Mouse (Mus musculus): ENCODE data around the gene Gprc5a. TPM values are rescaled to one million over a fixed set of nuclear protein-coding genes. Genes with fewer than 3 reads are reported as not detected.

Gene Gprc5a
- polyA plus RNA-seq, 1 experiment: 0.48 TPM

GRCm38 (mm10) chr6:135107014-135107413 is 41.6 kb downstream of the Gprc5a start:
- DNase-seq (ENCODE audit: low read depth): no peak
- no peak for TF ChIP-seq CTCF (IDR thresholded peaks at IDR 0.05; ENCODE audit: borderline replicate concordance, extremely low read depth, insufficient read depth, insufficient read length)
- TF ChIP-seq POLR2A (IDR thresholded peaks at IDR 0.05; ENCODE audit: borderline replicate concordance, extremely low read depth, insufficient read depth, insufficient read length, poor library complexity, severe bottlenecking): no peak

DNA sequence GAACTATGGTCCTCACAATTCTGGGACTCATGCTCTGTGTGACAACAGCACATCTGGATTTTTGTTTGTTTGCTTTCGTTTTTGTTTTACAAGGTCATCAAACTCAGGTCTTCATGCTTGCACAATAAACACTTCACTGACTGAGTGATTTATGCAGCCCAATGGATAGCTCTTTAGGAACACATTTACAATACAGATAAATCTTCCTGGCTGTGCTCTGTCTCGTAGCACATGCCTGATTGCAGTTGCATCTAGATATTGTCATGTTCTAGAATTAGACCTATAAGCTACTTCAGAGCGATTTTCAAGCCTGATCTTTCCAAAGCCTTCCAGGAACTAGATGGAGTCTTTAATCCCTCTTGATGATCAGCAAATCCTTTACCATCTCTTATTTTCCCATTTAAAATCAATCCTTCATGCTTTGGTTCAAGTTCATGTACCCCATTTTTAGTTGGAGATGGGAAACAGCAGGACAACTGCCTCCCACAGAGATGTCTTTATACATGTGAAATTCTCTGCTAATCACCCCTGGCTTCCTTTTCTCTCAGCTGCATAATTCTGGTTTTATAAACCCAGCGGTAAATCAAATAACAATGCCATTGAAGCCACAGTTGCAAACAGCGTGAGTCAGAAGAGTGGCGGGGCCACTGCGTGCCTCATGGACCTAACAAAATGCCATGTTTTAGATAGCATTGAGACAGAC is 47.1 kb downstream of the Gprc5a start:
- DNase-seq (ENCODE audit: low read depth): peak; percentile 71
- TF ChIP-seq CTCF (IDR thresholded peaks at IDR 0.05; ENCODE audit: borderline replicate concordance, extremely low read depth, insufficient read depth, insufficient read length) (no peak), POLR2A (IDR thresholded peaks at IDR 0.05; ENCODE audit: borderline replicate concordance, extremely low read depth, insufficient read depth, insufficient read length, poor library complexity, severe bottlenecking) (no peak)

- DNase-seq (ENCODE audit: low read depth): no peak
- TF ChIP-seq POLR2A (IDR thresholded peaks at IDR 0.05; ENCODE audit: borderline replicate concordance, extremely low read depth, insufficient read depth, insufficient read length, poor library complexity, severe bottlenecking): no peak
- no peak for TF ChIP-seq CTCF (IDR thresholded peaks at IDR 0.05; ENCODE audit: borderline replicate concordance, extremely low read depth, insufficient read depth, insufficient read length)
Observed at GRCm38 (mm10) chr6:135113114-135113436, 47.6 kb downstream of the Gprc5a start.

- no peak for TF ChIP-seq CTCF (IDR thresholded peaks at IDR 0.05; ENCODE audit: borderline replicate concordance, extremely low read depth, insufficient read depth, insufficient read length)
- no peak for TF ChIP-seq POLR2A (IDR thresholded peaks at IDR 0.05; ENCODE audit: borderline replicate concordance, extremely low read depth, insufficient read depth, insufficient read length, poor library complexity, severe bottlenecking)
Observed at GRCm38 (mm10) chr6:135116479-135116878, 51.0 kb downstream of the Gprc5a start.

DNA sequence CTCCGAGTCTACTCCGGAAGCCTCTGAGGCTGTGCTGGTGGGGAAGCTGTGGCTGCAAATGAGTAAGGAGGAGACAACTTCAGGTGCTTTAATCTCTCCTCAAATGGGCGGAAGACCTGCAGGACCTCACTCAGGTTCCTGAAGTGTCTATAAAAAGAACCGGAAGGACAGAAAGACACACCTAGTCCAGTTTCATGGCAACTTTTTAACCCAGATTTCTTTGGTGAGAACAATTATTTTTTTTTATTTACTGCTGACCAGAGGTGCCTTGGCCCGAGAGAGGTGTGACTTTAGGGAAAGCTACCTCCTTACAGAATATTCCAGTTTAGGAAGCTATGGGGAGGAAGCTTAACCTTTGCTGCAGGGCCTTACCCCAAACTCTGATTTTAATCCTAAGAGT is 52.7 kb downstream of the Gprc5a start, which contains the start of gene Gprc5d:
Gprc5d (minus strand) TSS at position 101 of the 400 bp plus-strand sequence.
- DNase-seq (ENCODE audit: low read depth): no peak
- TF ChIP-seq POLR2A (IDR thresholded peaks at IDR 0.05; ENCODE audit: borderline replicate concordance, extremely low read depth, insufficient read depth, insufficient read length, poor library complexity, severe bottlenecking) (no peak), CTCF (IDR thresholded peaks at IDR 0.05; ENCODE audit: borderline replicate concordance, extremely low read depth, insufficient read depth, insufficient read length) (no peak)

More at GRCm38 (mm10) chr6:135116479-135116878, 51.0 kb downstream of the Gprc5a start:
- no peak for DNase-seq (ENCODE audit: low read depth)

- TF ChIP-seq POLR2A (IDR thresholded peaks at IDR 0.05; ENCODE audit: borderline replicate concordance, extremely low read depth, insufficient read depth, insufficient read length, poor library complexity, severe bottlenecking): no peak
- TF ChIP-seq CTCF (IDR thresholded peaks at IDR 0.05; ENCODE audit: borderline replicate concordance, extremely low read depth, insufficient read depth, insufficient read length): no peak
- DNase-seq (ENCODE audit: low read depth): peak; percentile 18
Observed at GRCm38 (mm10) chr6:135124755-135125380, 59.4 kb downstream of the Gprc5a start.

- no peak for DNase-seq (ENCODE audit: low read depth)
- TF ChIP-seq CTCF (IDR thresholded peaks at IDR 0.05; ENCODE audit: borderline replicate concordance, extremely low read depth, insufficient read depth, insufficient read length): no peak
- TF ChIP-seq POLR2A (IDR thresholded peaks at IDR 0.05; ENCODE audit: borderline replicate concordance, extremely low read depth, insufficient read depth, insufficient read length, poor library complexity, severe bottlenecking): no peak
Observed at GRCm38 (mm10) chr6:135133086-135133485, 67.6 kb downstream of the Gprc5a start.

DNA sequence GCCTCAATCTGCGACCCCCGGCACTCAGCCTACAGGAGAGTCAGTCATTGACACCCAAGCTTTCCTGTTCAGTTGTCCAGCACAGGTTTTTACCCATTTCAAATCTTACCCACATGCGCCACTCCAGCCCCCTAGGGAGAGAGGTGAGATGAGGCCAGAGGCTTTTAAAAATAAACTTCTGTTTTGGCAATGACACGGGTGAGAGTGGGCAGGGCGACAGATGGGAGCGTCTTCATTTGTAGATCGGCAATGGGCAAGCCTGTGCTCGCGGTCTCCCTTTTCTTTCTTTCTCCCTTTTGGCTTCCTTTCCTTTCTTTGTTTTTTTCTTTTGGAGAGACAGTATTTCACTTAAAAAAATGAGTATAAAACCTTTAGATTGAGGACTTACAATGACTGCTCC is 68.0 kb downstream of the Gprc5a start:
- DNase-seq (ENCODE audit: low read depth): no peak
- no peak for TF ChIP-seq POLR2A (IDR thresholded peaks at IDR 0.05; ENCODE audit: borderline replicate concordance, extremely low read depth, insufficient read depth, insufficient read length, poor library complexity, severe bottlenecking)
- TF ChIP-seq CTCF (IDR thresholded peaks at IDR 0.05; ENCODE audit: borderline replicate concordance, extremely low read depth, insufficient read depth, insufficient read length): no peak

Other genes starting within 250 kb of the Gprc5a start
- 8.4 and 8.8 TPM in 2 replicates for gene Crebl2, start 235.5 kb upstream of the Gprc5a start, polyA plus RNA-seq (2012; rRNA removed)
- 39.2 and 54.7 TPM in 2 replicates for gene Gpr19, start 167.1 kb upstream of the Gprc5a start, polyA plus RNA-seq (2012; rRNA removed)
- gene Cdkn1b, start 145.2 kb upstream of the Gprc5a start, polyA plus RNA-seq (2012; rRNA removed): 45.8 and 55.9 TPM in 2 replicates
- 2.2 and 2.8 TPM in 2 replicates for gene Apold1, start 83.9 kb upstream of the Gprc5a start, polyA plus RNA-seq (2012; rRNA removed)
- gene Ddx47, start 54.0 kb upstream of the Gprc5a start, polyA plus RNA-seq (2012; rRNA removed): 74.4 and 86.3 TPM in 2 replicates
- gene Gprc5d, start 52.6 kb downstream of the Gprc5a start, polyA plus RNA-seq (2012; rRNA removed): 0.08 TPM in 1 of 2 replicates, not detected in the other
- 78.3 and 87.5 TPM in 2 replicates for gene Fam234b, start 132.3 kb downstream of the Gprc5a start, polyA plus RNA-seq (2012; rRNA removed)
- gene Hebp1, start 132.4 kb downstream of the Gprc5a start, polyA plus RNA-seq (2012; rRNA removed): 5.5 and 7.2 TPM in 2 replicates
- 0.27 and 0.44 TPM in 2 replicates for gene Gsg1, start 188.7 kb downstream of the Gprc5a start, polyA plus RNA-seq (2012; rRNA removed)
- gene Pbp2, start 244.8 kb downstream of the Gprc5a start, polyA plus RNA-seq (2012; rRNA removed): 0.08 TPM in 1 of 2 replicates, not detected in the other